Mouse (Mus musculus): ENCODE results near the gene Nfic.

The Nfic gene

GRCm38 (mm10) chr10:81383802-81384604 lies 71.4 kb downstream of the Nfic start, which contains the start of the genes Dohh and Gm48551:
Gene Dohh, plus strand, starts transcription at chr10:81384428.
Gene Gm48551, plus strand, starts transcription at chr10:81384466.
- peak; percentile 99 for DNase-seq (ENCODE audit: low spot score)

DNA sequence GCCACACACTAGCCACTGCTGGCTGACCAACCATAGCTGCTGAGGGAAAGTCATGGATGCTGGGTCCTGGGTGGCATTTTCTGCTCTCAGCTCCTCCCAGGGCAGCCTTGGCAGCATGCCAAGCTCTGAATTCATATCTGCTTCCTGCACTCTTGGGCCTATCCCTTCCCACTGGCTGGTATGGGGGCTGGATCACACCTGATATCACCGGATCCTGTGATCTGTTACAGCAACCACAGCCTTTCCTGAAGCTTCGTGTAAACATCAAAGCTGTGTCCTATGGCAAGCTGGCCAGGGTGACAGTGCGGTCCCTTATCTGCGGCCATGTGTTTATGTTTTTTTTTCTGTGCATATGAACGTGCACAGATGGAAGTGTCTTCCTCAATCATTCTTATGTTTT lies 73.4 kb downstream of the Nfic start:
- DNase-seq (ENCODE audit: low spot score): no peak

DNA sequence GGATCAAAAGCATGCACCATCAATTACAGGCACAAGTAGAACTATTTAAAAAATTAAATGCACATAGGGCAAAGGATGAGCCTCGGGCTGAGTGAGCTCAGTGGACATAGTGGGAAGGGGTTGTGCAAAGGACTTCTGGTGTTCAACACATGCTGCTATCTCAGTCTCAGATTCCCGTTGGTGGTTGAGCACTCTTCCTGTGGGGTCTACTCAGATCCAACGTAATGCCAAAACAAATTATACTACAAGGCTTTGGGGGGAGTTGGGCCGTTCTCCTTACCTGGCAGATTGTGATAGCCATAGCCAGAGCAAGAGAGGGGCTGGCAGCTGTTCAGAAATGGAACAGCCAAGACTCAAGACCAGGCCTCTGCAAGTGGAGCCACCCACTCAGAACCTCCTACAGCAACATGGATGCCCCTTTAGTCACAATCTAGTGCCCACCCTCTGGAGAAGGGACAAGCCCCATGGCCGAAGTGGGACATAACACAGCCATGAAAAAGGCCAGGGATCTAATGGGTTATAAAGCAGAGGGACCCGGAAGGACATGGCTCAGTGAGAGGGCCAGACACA lies 75.5 kb downstream of the Nfic start:
- DNase-seq (ENCODE audit: low spot score): no peak

- no peak for DNase-seq (ENCODE audit: low spot score)
Observed at GRCm38 (mm10) chr10:81379183-81379553, 76.3 kb downstream of the Nfic start.

DNA sequence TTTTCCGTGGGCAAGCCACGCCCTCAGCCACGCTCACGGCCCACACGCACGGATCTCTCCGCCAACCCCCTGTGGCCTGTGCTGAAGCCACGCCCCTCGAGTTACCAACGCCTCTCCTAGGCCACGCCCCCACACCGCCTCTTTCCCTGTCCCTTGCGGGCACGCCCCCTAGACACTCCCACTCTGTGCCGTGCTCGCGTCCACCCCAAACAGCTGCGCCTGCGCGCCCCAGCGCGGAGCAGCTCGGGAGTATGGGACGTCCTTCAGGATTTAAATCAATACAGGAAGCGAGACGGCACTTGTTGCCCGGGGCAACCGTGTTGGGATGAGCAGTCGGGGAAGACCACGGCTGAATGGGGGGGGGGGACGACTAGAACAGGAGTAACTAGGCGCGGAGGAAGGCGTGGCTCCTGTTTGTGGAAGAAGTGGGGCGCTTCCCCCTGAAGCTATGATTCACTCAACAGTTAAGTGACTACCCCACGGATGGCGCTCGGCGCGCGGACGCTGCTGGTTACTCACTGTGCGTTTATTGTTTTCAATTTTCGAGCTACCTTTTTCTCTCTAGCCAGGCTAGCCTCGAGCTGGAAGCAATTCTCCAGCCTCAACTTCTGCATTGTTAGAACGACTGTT lies 76.8 kb downstream of the Nfic start:
- DNase-seq (ENCODE audit: low spot score): peak; percentile 100

GRCm38 (mm10) chr10:81377793-81378552 lies 77.5 kb downstream of the Nfic start, which contains the start of gene Fzr1:
Gene Fzr1, minus strand, starts transcription at chr10:81378516.
- peak; percentile 48 for DNase-seq (ENCODE audit: low spot score)

GRCm38 (mm10) chr10:81377362-81377664 lies 78.1 kb downstream of the Nfic start:
- peak; percentile 30 for DNase-seq (ENCODE audit: low spot score)

DNA sequence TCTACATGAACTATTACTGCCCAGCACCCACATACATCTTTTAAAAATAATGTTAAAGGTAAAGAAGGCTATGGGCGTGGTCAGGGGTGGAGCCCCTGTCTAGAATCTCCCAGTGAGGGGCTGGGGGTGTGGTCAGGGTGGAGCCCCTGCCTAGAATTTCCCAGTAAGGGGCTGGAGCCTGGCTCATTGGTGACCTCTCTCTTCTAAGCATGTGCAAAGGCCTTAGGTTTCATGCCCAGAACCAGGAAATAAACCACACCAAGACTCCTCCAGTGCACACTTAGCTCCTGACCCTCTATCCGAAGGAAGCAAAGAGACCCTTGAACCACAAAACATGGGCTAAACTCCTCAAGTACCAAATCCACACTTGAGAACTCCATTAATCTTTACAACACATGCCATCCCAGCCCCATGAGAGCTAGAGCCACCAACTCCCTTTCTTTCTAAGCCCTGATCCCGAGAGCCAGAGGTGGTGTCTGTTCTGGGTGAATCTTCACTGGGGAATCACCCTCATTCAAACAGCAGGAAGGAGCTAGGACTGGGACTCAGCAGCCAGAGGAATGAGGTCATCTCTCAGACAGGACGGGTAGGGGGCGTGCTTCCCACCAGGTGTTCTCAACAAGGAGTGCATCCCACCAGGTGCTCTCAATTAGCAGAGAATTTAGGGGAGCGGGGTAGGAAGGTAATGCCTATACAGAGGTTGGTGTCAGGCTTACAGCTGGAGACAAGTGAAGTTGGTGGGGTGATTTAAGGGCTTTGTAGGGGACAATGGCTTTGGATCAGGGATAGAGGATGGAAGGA lies 78.7 kb downstream of the Nfic start:
- peak; percentile 71 for DNase-seq (ENCODE audit: low spot score)

DNA sequence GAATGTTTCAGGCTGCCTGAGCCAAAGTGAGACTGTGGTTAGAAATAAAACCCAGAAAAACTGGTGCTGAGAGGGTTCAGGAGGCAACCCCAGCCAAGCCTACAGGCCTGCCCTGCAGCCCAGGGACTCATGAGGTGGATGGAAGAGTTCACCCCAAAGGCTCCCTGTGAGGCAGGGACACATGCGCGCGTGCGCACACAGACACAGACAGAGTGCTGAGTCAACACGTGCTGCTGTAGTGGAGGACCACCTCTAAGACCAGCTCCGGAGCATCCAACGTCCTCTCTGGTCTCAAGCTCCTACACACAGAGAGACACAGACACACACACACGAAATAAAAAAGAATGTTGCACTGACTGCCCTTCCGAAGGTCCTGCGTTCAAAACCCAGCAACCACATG lies 80.1 kb downstream of the Nfic start:
- DNase-seq (ENCODE audit: low spot score): no peak

GRCm38 (mm10) chr10:81367207-81367495 lies 88.3 kb downstream of the Nfic start:
- DNase-seq (ENCODE audit: low spot score): no peak

DNA sequence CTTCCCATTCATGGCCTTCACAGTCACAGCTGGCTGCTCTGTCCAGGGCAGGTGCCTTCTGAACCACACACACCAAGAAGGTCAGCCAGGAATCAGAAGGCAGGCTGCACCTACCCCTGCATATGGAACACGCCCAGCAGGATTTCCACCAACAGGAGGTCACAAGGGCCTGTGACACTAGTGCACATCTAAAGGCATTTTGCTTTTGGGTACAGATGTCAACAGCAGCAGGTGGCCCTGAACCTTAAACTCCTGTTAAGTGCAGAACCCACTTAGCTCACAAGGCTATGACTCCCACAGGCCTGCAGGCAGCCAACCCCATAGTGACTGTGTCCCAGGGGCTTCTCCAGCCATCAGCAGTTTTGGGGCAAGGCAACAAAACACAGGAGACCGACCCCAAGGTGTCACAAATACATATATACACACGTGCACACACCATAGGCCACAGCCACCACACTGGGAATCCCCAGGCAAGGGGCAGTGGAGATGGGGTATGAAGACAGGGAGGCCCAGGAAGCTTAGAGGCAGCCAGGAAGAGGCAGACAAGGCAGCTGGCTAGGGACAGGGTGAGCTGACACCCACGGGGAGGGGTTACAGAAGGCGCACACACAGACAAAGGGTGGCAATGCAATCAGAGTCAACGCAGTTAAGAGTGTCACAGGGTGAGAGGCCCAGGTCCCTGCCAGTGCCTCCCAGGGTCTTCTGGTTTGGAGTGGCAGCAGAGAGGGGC lies 88.8 kb downstream of the Nfic start:
- DNase-seq (ENCODE audit: low spot score): peak; percentile 50

DNA sequence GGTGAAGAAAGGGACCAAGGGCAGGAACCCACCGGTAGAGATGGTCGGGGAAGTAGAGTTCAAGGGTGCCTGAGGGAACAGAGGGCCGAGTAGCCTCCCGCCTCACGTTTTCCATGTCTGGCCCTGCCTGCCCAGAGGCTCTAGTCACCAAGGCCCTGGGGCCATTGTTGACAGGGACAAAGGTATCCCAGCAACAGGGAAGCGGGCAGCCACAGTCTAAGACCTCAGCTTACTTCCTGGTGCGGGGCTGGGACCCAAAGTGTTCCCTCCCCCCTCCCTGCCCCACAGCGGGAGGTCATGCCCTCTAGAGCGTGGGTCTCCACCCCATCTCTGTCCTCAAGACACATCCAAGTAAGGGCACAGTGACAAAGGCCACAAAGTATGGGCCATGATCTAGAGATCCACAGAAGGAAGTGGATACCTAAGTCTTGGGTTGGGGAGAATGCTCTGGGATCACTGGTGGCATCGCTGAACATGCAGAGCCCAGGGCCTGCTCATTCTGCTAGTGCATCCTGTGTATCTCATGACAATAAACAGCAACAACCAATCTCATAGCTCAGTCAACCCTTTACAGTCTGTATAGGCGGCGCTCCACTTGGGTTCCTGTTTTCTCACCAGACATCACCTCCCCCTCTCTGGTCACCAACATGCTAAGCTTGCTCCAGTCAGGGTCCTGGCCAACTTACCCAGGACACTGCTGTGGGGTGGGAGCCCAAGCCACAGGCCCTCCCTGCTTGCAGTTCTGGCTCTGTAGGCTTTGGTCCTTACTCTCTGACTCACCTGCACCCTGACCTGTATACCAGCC lies 89.6 kb downstream of the Nfic start, which contains the start of gene 4930404N11Rik:
Gene 4930404N11Rik (minus strand): TSS at position 145 of the 805 bp plus-strand sequence.
- DNase-seq (ENCODE audit: low spot score): peak; percentile 52

- DNase-seq (ENCODE audit: low spot score): no peak
Observed at GRCm38 (mm10) chr10:81365073-81365472, 90.4 kb downstream of the Nfic start.

DNA sequence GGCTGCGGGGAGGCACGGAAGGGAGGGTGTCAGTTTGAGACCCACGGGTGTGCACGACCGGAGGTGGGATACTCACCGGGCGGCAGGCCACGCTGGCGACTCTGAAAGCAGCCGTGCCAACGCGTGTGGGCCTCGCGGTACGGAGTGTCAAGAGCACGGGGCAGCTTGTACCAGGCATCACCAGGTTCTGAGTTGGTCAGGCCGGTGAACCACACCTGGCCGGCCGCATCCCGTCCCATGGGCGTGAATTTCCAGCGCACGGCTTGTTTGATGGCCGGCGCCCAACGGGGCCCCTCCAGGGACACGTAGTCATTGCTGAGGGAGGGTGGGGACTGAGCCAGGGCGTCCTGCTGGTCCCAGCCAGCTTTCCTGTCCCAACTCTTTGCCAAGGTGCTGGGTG lies 90.8 kb downstream of the Nfic start:
- DNase-seq (ENCODE audit: low spot score): no peak

- DNase-seq (ENCODE audit: low spot score): no peak
Observed at GRCm38 (mm10) chr10:81363436-81364346, 91.7 kb downstream of the Nfic start.

- DNase-seq (ENCODE audit: low spot score): no peak
Observed at GRCm38 (mm10) chr10:81362336-81362949, 93.0 kb downstream of the Nfic start.

GRCm38 (mm10) chr10:81360721-81361120 lies 94.7 kb downstream of the Nfic start:
- no peak for DNase-seq (ENCODE audit: low spot score)

- peak; percentile 87 for DNase-seq (ENCODE audit: low spot score)
Observed at GRCm38 (mm10) chr10:81358841-81359240, 96.6 kb downstream of the Nfic start.

DNA sequence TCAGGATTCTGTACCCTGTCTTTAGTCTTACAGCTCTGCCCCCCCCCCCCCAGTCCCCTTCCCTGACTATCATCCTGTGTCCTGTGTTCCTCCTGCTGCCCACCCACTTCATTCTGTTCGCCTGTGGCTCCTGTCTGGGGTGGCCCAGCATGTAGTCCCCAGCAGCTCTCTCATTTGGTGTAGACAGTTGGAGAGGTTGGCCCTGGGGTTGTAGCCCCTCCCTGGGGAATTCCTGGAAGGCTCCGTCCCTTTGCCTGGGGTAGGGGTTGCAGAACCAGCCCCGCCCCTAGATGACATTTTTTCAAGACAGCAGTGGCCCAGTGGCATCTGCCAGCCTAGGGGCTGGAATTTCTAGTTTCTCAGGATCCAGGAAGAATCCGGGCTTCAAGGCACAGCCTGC lies 97.2 kb downstream of the Nfic start:
- DNase-seq (ENCODE audit: low spot score): peak; percentile 76

Data from adipocyte (in vitro differentiated cells).